Mouse (Mus musculus): ENCODE data around the gene Sirt7. TPM values are rescaled to one million over a fixed set of nuclear protein-coding genes. Genes with fewer than 3 reads are reported as not detected.
"Not testable (repeated sequence)": the region's sequence is repeated elsewhere in the genome, so short reads cannot be mapped to it uniquely, and the experiment has no call there.

The Sirt7 gene
- polyA plus RNA-seq, 1 experiment: 119 TPM

GRCm38 (mm10) chr11:120600716-120601115 is 24.3 kb downstream of the Sirt7 start:
- WGBS: 25% methylated on average over 3 of the region's 3 CpGs
- no peak overlapping the region for H3K27ac ChIP-seq (ENCODE audit: insufficient read depth, low read length)
- no peak for DNase-seq (ENCODE audit: low read depth in 1 of 2, low spot score in 2 of 2)
- H3K27me3 ChIP-seq (ENCODE audit: control insufficient read depth, insufficient read depth, low read length): no peaks in the 10 kb centered on the region
- TF ChIP-seq POLR2A (IDR thresholded peaks at IDR 0.05; ENCODE audit: low read depth, low read length) (no peak), CTCF (IDR thresholded peaks at IDR 0.05; ENCODE audit: extremely low read depth, insufficient read depth, insufficient read length, insufficient replicate concordance) (no peak)
- H3K4me1 ChIP-seq (ENCODE audit: control insufficient read depth, insufficient read depth, insufficient read length): peaks cover 17% of the 10 kb centered on the region
- peaks cover 17% of the 10 kb centered on the region for H3K36me3 ChIP-seq (ENCODE audit: control insufficient read depth, insufficient read depth, low read length)
- H3K4me3 ChIP-seq (ENCODE audit: extremely low read depth, insufficient read depth, insufficient read length): no peak overlapping the region

DNA sequence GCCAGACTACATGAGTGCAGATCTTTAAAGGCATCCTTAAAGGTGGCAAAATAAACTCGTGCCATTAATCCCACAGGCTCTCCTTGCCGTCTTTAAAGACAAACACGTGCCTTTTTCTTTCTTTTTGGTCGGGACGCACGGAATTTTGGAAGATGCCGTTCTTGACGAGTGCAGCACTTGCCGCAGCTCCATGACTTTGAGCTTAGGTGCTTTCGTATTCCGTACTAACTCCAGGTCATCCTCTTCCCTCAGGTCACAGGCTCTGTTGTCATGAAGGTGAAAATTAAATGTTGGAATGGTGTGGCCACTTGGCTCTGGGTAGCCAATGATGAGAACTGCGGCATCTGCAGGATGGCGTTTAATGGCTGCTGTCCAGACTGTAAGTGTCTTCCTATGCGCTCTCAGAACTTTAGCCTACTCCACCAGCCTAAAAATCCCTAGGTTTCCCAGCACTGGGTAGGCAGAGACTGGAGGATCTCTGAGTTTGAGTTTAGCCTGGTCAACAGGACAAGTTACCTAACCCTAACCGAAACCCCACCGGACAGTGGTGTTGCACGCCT is 26.0 kb downstream of the Sirt7 start:
- TF ChIP-seq POLR2A (IDR thresholded peaks at IDR 0.05; ENCODE audit: low read depth, low read length) (no peak), CTCF (IDR thresholded peaks at IDR 0.05; ENCODE audit: extremely low read depth, insufficient read depth, insufficient read length, insufficient replicate concordance) (no peak)
- DNase-seq (ENCODE audit: low read depth in 1 of 2, low spot score in 2 of 2): no peak
- Histone ChIP-seq H3K4me3 (ENCODE audit: extremely low read depth, insufficient read depth, insufficient read length) (peak overlapping the region; percentile 84), H3K27ac (ENCODE audit: insufficient read depth, low read length) (peak overlapping the region; percentile 84), H3K27me3 (ENCODE audit: control insufficient read depth, insufficient read depth, low read length) (no peaks in the 10 kb centered on the region), H3K36me3 (ENCODE audit: control insufficient read depth, insufficient read depth, low read length) (peaks cover 24% of the 10 kb centered on the region), H3K4me1 (ENCODE audit: control insufficient read depth, insufficient read depth, insufficient read length) (peaks cover 17% of the 10 kb centered on the region)
- WGBS: 53% methylated on average over 17 of the region's 17 CpGs

DNA sequence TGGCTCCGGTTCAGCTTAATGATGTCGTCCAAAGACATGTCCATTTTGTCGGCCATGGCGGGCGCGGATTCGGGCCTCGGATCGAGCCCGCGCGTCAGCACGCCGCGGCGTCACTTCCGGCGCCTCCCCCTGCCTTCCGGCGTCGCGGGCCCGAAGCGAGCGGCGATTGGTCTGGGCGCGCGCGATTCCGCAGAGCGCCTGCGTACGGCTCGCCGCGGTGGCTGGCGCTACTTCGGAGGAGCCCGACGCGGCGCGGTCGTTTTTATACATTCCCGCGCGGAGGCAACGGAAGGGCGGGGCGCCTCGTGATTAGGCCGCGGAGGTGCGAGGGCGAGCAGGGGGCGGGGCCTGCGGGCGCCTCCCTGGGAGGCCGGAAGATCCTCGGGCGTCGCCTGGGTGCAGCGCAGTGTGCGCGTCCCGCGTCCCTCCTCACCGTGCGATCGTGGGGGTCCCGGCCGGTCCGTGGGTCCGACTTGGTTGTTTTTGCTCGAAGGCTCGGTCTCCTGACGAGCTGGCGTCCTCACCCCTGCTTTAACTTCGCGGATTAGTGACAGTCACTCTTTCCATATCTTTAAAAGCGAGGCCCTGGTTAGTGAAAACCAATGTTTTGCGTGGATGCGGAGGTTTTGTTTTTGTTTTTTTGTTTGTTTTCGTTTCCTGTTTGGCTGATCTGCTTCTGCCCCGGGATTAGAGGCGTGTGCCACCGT is 26.6 kb downstream of the Sirt7 start, which contains the start of the genes Alyref and Anapc11:
TSS of gene Alyref (minus strand) at position 83 of the 707 bp plus-strand sequence.
TSS of gene Anapc11 (plus strand) at position 139 of the 707 bp plus-strand sequence.
- DNase-seq (ENCODE audit: low read depth in 1 of 2, low spot score in 2 of 2): peak; percentile 91 to 93
- Histone ChIP-seq H3K4me3 (ENCODE audit: extremely low read depth, insufficient read depth, insufficient read length) (peak within 1 kb of the TSS; percentile 84), H3K4me1 (ENCODE audit: control insufficient read depth, insufficient read depth, insufficient read length) (peaks cover 17% of the 10 kb centered on the region), H3K27ac (ENCODE audit: insufficient read depth, low read length) (peak within 1 kb of the TSS; percentile 84), H3K36me3 (ENCODE audit: control insufficient read depth, insufficient read depth, low read length) (peaks cover 28% of the 10 kb centered on the region), H3K27me3 (ENCODE audit: control insufficient read depth, insufficient read depth, low read length) (no peaks in the 10 kb centered on the region)
- under 1% methylated on average over 87 of the region's 88 CpGs for WGBS
- TF ChIP-seq CTCF (IDR thresholded peaks at IDR 0.05; ENCODE audit: extremely low read depth, insufficient read depth, insufficient read length, insufficient replicate concordance) (no peak), POLR2A (IDR thresholded peaks at IDR 0.05; ENCODE audit: low read depth, low read length) (peak; percentile 78)

DNA sequence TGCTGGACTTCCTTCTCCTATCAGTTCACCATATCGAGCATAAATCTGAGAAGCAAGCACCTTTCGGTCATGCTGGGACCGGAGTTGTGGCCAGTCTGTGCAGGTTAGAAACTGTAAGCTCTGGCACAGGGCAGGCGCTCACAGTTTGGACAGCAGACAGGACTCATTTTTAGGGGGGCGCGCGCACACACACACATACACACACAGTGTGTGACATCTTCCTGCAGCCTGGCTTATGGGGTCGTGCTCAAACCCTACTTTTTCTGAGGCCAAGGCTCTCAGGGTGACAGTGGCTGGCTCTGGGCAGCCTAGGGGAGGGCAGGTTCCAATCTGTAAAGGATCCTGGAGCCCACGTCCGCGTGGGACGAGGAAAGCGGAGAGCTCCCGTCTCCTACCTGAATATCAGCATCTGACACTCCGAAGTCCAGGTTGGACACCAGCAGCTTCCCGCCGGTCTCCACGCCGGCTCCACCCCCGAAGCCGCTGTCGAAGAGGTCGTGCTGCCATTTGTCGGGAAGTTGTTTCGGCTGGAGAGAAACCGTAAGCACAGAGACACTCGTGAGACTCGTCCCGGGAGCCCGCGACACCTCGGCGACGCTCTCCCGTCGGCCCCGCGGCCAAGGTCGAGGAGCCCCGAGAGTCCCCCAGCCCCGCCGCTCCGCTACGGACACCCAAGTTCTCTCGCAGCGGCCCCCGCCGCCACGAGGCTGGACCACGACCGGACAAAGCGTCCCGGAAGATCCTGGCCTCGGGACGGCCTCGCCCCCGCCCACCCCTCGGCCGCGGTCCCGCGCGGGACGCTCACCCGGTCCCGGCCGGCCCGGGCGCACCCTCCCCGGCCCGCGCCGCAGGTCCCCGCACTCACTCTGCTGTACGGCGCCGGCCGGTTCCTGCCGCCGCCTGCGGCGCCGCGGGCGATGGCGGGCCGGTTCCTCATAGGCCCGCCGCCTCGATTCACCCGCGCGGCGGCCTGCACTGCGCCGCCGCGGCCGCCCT is 27.5 kb downstream of the Sirt7 start:
- peak overlapping the region; percentile 71 for H3K27ac ChIP-seq (ENCODE audit: insufficient read depth, low read length)
- H3K4me3 ChIP-seq (ENCODE audit: extremely low read depth, insufficient read depth, insufficient read length): peak overlapping the region; percentile 84
- peaks cover 17% of the 10 kb centered on the region for H3K4me1 ChIP-seq (ENCODE audit: control insufficient read depth, insufficient read depth, insufficient read length)
- 4% methylated on average over 97 of the region's 99 CpGs for WGBS
- peaks cover 31% of the 10 kb centered on the region for H3K36me3 ChIP-seq (ENCODE audit: control insufficient read depth, insufficient read depth, low read length)
- no peak for DNase-seq (ENCODE audit: low read depth in 1 of 2, low spot score in 2 of 2)
- no peak for TF ChIP-seq POLR2A (IDR thresholded peaks at IDR 0.05; ENCODE audit: low read depth, low read length)
- TF ChIP-seq CTCF (IDR thresholded peaks at IDR 0.05; ENCODE audit: extremely low read depth, insufficient read depth, insufficient read length, insufficient replicate concordance): no peak
- no peaks in the 10 kb centered on the region for H3K27me3 ChIP-seq (ENCODE audit: control insufficient read depth, insufficient read depth, low read length)

- no peaks in the 10 kb centered on the region for H3K4me1 ChIP-seq (ENCODE audit: control insufficient read depth, insufficient read depth, insufficient read length)
- no peak overlapping the region for H3K27ac ChIP-seq (ENCODE audit: insufficient read depth, low read length)
- no peak for DNase-seq (ENCODE audit: low read depth in 1 of 2, low spot score in 2 of 2)
- no peak for TF ChIP-seq POLR2A (IDR thresholded peaks at IDR 0.05; ENCODE audit: low read depth, low read length)
- TF ChIP-seq CTCF (IDR thresholded peaks at IDR 0.05; ENCODE audit: extremely low read depth, insufficient read depth, insufficient read length, insufficient replicate concordance): no peak
- H3K36me3 ChIP-seq (ENCODE audit: control insufficient read depth, insufficient read depth, low read length): peaks cover 17% of the 10 kb centered on the region
- WGBS: 62% methylated on average over 6 of the region's 6 CpGs
- H3K4me3 ChIP-seq (ENCODE audit: extremely low read depth, insufficient read depth, insufficient read length): no peak overlapping the region
- H3K27me3 ChIP-seq (ENCODE audit: control insufficient read depth, insufficient read depth, low read length): no peaks in the 10 kb centered on the region
Measured at GRCm38 (mm10) chr11:120588531-120588930, 36.5 kb downstream of the Sirt7 start.

DNA sequence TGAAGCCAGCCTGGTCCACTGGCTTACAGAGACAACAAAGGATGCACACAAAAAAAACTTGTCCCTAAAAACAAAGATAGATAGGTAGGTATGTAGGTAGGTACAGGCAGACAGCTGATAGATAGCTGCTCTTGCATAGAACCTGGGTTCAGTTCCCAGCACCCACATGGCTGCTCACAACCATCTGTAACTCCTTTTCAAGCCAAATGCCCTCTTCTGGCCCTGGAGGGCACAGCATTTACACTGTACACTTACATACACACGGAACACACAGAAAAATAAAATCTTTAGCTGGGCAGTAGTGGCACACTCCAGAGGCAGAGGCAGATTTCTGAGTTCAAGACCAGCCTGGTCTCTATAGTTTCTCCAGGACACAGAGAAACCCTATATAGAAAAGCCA is 41.1 kb downstream of the Sirt7 start:
- TF ChIP-seq CTCF (IDR thresholded peaks at IDR 0.05; ENCODE audit: extremely low read depth, insufficient read depth, insufficient read length, insufficient replicate concordance) (no peak), POLR2A (IDR thresholded peaks at IDR 0.05; ENCODE audit: low read depth, low read length) (no peak)
- WGBS: 95% methylated on average over 1 of the region's 1 CpGs
- no peak overlapping the region for H3K27ac ChIP-seq (ENCODE audit: insufficient read depth, low read length)
- no peak for DNase-seq (ENCODE audit: low read depth in 1 of 2, low spot score in 2 of 2)
- peaks cover 14% of the 10 kb centered on the region for H3K36me3 ChIP-seq (ENCODE audit: control insufficient read depth, insufficient read depth, low read length)
- H3K27me3 ChIP-seq (ENCODE audit: control insufficient read depth, insufficient read depth, low read length): no peaks in the 10 kb centered on the region
- H3K4me3 ChIP-seq (ENCODE audit: extremely low read depth, insufficient read depth, insufficient read length): no peak overlapping the region
- peaks cover 17% of the 10 kb centered on the region; the same call in 1 of the 2 replicates for H3K4me1 ChIP-seq (ENCODE audit: control insufficient read depth, insufficient read depth, insufficient read length)

DNA sequence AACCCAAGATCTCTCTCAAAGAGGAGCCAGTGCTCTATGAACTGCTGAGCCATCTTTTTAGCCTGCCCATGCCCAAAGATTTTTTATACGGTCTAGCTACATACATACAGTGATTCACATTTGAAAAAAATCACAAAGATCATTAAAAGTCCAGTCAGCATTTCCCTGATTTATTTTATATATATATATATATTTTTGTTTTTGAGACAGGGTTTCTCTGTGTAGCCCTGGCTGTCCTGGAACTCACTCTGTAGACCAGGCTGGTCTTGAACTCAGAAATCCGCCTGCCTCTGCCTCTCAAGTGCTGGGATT is 42.1 kb downstream of the Sirt7 start:
- H3K27ac ChIP-seq (ENCODE audit: insufficient read depth, low read length); DNase-seq (ENCODE audit: low read depth in 1 of 2, low spot score in 2 of 2); H3K27me3 ChIP-seq (ENCODE audit: control insufficient read depth, insufficient read depth, low read length); H3K4me3 ChIP-seq (ENCODE audit: extremely low read depth, insufficient read depth, insufficient read length): not testable (repeated sequence)
- WGBS: 91% methylated on average over 2 of the region's 2 CpGs
- peaks cover 17% of the 10 kb centered on the region; the same call in 1 of the 2 replicates for H3K4me1 ChIP-seq (ENCODE audit: control insufficient read depth, insufficient read depth, insufficient read length)
- H3K36me3 ChIP-seq (ENCODE audit: control insufficient read depth, insufficient read depth, low read length): peaks cover 20% of the 10 kb centered on the region

All from spleen, adult 2 months (tissue).